Mouse (Mus musculus): ENCODE measurements around the gene Stx19. TPM values are rescaled to one million over a fixed set of nuclear protein-coding genes. Genes with fewer than 3 reads are reported as not detected.
A peak's percentile ranks its signal among the peaks of the same experiment; 100 is the strongest.

The Stx19 gene
- polyA plus RNA-seq, 1 experiment from 2014 or later = 0.31 TPM

- Histone ChIP-seq H3K4me3 (no peak overlapping the region), H3K4me2 (no peak overlapping the region), H3K36me3 (no peaks in the 10 kb centered on the region), H3K27ac (no peak overlapping the region), H3K4me1 (replicated peaks) (no peaks in the 10 kb centered on the region), H3K9ac (no peak overlapping the region), H3K9me3 (replicated peaks) (no peaks in the 10 kb centered on the region), H3K27me3 (no peaks in the 10 kb centered on the region)
- no peak for ATAC-seq (replicated peaks; ENCODE audit: insufficient number of reproducible peaks, insufficient read depth, low FRiP score, low read depth)
- 63% methylated on average over 8 of the region's 8 CpGs for WGBS
Measured at GRCm38 (mm10) chr16:62807249-62807979, 7.1 kb upstream of the Stx19 start.

- WGBS = 68% methylated on average over 4 of the region's 4 CpGs
- H3K9ac ChIP-seq = no peak overlapping the region
- no peaks in the 10 kb centered on the region for H3K9me3 ChIP-seq (replicated peaks)
- H3K27ac ChIP-seq = no peak overlapping the region
- H3K4me1 ChIP-seq (replicated peaks) = no peaks in the 10 kb centered on the region
- H3K27me3 ChIP-seq = no peaks in the 10 kb centered on the region
- H3K36me3 ChIP-seq = no peaks in the 10 kb centered on the region
- no peak for ATAC-seq (replicated peaks; ENCODE audit: insufficient number of reproducible peaks, insufficient read depth, low FRiP score, low read depth)
- no peak overlapping the region for H3K4me3 ChIP-seq
- no peak overlapping the region for H3K4me2 ChIP-seq
Measured at GRCm38 (mm10) chr16:62810855-62811254, 3.6 kb upstream of the Stx19 start.

DNA sequence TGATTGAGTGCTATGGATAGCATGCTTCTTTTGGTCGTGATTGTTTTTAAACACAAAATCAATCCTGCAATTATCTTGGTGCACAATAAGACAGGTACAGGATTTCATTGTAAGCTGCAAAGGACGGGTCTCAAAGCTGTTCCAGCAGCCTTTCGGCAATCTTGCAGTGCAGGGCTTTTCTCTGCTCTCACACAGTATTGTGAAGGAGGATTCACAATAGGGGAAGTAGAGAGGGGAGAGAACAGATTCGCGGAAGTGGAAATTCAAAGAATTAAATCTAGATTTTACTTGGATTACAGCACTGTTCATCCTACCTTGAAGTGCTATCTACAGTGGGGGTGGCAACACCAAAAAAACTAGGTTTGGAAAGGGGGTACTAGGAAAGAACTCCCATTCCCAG lies 686 bp upstream of the Stx19 start:
- H3K4me2 ChIP-seq = no peak overlapping the region
- no peaks in the 10 kb centered on the region for H3K9me3 ChIP-seq (replicated peaks)
- H3K27me3 ChIP-seq = no peaks in the 10 kb centered on the region
- H3K36me3 ChIP-seq = no peaks in the 10 kb centered on the region
- H3K4me3 ChIP-seq = no peak overlapping the region
- 80% methylated on average over 5 of the region's 5 CpGs for WGBS
- no peaks in the 10 kb centered on the region for H3K4me1 ChIP-seq (replicated peaks)
- no peak overlapping the region for H3K27ac ChIP-seq
- H3K9ac ChIP-seq = no peak overlapping the region
- ATAC-seq (replicated peaks; ENCODE audit: insufficient number of reproducible peaks, insufficient read depth, low FRiP score, low read depth) = no peak

- H3K27me3 ChIP-seq = no peaks in the 10 kb centered on the region
- no peaks in the 10 kb centered on the region for H3K4me1 ChIP-seq (replicated peaks)
- no peaks in the 10 kb centered on the region for H3K36me3 ChIP-seq
- H3K4me2 ChIP-seq = no peak overlapping the region
- WGBS = 88% methylated on average over 6 of the region's 6 CpGs
- H3K27ac ChIP-seq = no peak overlapping the region
- no peak overlapping the region for H3K9ac ChIP-seq
- H3K4me3 ChIP-seq = no peak overlapping the region
- H3K9me3 ChIP-seq (replicated peaks) = no peaks in the 10 kb centered on the region
- ATAC-seq (replicated peaks; ENCODE audit: insufficient number of reproducible peaks, insufficient read depth, low FRiP score, low read depth) = no peak
Measured at GRCm38 (mm10) chr16:62822472-62822871, 8.0 kb downstream of the Stx19 start.

- WGBS = 71% methylated on average over 12 of the region's 12 CpGs
- Histone ChIP-seq H3K4me2 (no peak overlapping the region), H3K4me3 (no peak overlapping the region), H3K4me1 (replicated peaks) (no peaks in the 10 kb centered on the region), H3K9me3 (replicated peaks) (no peaks in the 10 kb centered on the region), H3K36me3 (no peaks in the 10 kb centered on the region), H3K27me3 (no peaks in the 10 kb centered on the region), H3K27ac (no peak overlapping the region), H3K9ac (no peak overlapping the region)
- ATAC-seq (replicated peaks; ENCODE audit: insufficient number of reproducible peaks, insufficient read depth, low FRiP score, low read depth) = no peak
Measured at GRCm38 (mm10) chr16:62826156-62827001, 11.9 kb downstream of the Stx19 start.

DNA sequence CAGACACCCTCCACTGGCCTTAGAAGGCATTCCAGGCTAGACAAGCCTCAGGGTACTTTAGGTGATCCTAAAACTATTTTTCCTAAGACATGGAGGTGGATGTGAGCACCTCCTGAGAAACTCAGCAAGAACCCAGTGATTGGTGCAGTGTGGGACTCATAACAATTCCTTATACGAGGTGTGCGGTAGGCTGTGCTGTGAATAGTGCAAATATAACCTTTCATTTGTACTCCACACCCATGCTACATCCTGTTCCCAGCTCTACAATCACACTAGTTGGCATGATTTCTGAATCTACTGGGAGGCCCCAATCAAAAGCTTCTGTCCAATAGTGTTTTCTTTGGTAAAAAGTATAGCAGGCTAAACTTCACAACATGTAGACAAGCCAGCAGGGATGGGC lies 17.6 kb downstream of the Stx19 start:
- WGBS = 80% methylated on average over 2 of the region's 2 CpGs
- Histone ChIP-seq H3K27me3 (no peaks in the 10 kb centered on the region), H3K4me3 (no peak overlapping the region), H3K9ac (no peak overlapping the region), H3K4me2 (no peak overlapping the region), H3K4me1 (replicated peaks) (no peaks in the 10 kb centered on the region; the same call in 1 of the 2 replicates), H3K9me3 (replicated peaks) (no peaks in the 10 kb centered on the region), H3K27ac (no peak overlapping the region), H3K36me3 (no peaks in the 10 kb centered on the region)
- no peak for ATAC-seq (replicated peaks; ENCODE audit: insufficient number of reproducible peaks, insufficient read depth, low FRiP score, low read depth)

DNA sequence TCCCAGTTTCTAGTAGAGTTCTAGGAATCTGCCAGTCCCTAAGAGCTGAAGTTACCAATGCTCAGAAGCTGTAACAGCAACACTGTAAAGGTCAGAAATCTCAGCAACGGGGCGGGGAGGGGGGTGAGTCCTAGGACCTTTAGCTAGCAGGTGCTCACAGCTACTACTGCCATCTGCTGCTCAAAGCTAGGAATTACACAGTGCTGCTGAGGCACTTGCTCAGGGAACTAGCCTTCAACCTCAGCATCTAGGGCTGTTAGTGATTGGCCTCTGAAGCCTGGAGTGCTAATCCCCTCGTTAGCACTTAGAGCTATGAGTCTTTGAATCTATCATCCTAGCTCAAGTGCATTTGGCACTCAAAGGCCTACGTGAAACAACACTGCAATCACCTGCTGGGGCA lies 18.0 kb downstream of the Stx19 start:
- no peaks in the 10 kb centered on the region for H3K27me3 ChIP-seq
- WGBS = 14% methylated on average over 4 of the region's 4 CpGs
- H3K4me3 ChIP-seq = no peak overlapping the region
- H3K4me1 ChIP-seq (replicated peaks) = no peaks in the 10 kb centered on the region; the same call in 1 of the 2 replicates
- H3K4me2 ChIP-seq = no peak overlapping the region
- ATAC-seq (replicated peaks; ENCODE audit: insufficient number of reproducible peaks, insufficient read depth, low FRiP score, low read depth) = no peak
- H3K27ac ChIP-seq = no peak overlapping the region
- no peak overlapping the region for H3K9ac ChIP-seq
- no peaks in the 10 kb centered on the region for H3K9me3 ChIP-seq (replicated peaks)
- H3K36me3 ChIP-seq = no peaks in the 10 kb centered on the region

DNA sequence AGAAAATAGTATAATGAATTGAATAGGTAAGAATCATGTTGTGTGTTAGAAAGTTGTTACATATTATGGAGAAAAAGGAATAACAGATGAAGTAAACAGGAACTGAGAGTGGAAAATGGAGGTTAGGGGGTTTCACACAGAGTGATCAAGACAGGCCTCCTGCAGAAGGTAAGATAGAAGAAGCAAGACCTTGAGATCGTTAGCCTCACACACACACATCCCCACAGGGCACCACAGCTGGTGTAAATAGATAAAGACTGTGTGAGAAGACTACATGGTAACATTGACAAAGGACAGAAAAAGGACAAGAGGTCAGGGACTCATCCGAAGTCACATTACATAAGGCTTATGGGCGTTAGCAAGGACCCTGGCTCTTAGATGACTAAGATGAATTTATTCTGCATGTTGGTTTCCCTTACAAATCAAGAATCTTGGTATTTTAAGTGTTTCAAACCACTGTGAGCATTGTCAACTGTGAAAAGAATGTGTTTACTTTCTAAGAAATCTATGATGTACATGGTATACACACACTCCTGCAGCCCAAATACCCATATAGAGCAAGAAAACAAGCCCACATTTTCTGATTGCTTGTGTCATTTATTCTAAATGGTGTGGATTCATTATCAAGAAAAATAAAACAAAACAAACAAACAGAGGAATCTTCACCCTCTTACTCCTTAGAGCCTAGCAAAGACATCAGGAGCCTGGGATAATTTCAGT lies 19.7 kb downstream of the Stx19 start:
- Histone ChIP-seq H3K9ac (no peak overlapping the region), H3K27ac (no peak overlapping the region), H3K4me1 (replicated peaks) (no peaks in the 10 kb centered on the region; the same call in 1 of the 2 replicates), H3K27me3 (no peaks in the 10 kb centered on the region), H3K4me2 (no peak overlapping the region), H3K9me3 (replicated peaks) (no peaks in the 10 kb centered on the region), H3K4me3 (no peak overlapping the region), H3K36me3 (no peaks in the 10 kb centered on the region)
- ATAC-seq (replicated peaks; ENCODE audit: insufficient number of reproducible peaks, insufficient read depth, low FRiP score, low read depth) = no peak
- 35% methylated on average over 3 of the region's 3 CpGs for WGBS

GRCm38 (mm10) chr16:62845341-62845740 lies 30.9 kb downstream of the Stx19 start:
- H3K9me3 ChIP-seq (replicated peaks) = no peaks in the 10 kb centered on the region
- H3K27ac ChIP-seq = no peak overlapping the region
- 82% methylated on average over 6 of the region's 6 CpGs for WGBS
- H3K4me3 ChIP-seq = no peak overlapping the region
- H3K4me1 ChIP-seq (replicated peaks) = peaks cover 12% of the 10 kb centered on the region
- ATAC-seq (replicated peaks; ENCODE audit: insufficient number of reproducible peaks, insufficient read depth, low FRiP score, low read depth) = no peak
- H3K9ac ChIP-seq = no peak overlapping the region
- H3K4me2 ChIP-seq = 0 out of 2 replicates have a peak overlapping the region, but pooled peaks have one; percentile 10
- no peaks in the 10 kb centered on the region for H3K27me3 ChIP-seq
- no peaks in the 10 kb centered on the region for H3K36me3 ChIP-seq

GRCm38 (mm10) chr16:62846498-62847312 lies 32.2 kb downstream of the Stx19 start, which contains the start of gene Arl13b:
Gene Arl13b (minus strand): TSS chr16:62847040.
- ATAC-seq (replicated peaks; ENCODE audit: insufficient number of reproducible peaks, insufficient read depth, low FRiP score, low read depth) = peak; percentile 100
- Histone ChIP-seq H3K27me3 (no peaks in the 10 kb centered on the region), H3K4me3 (peak within 1 kb of the TSS; percentile 91), H3K4me2 (peak within 1 kb of the TSS; percentile 91), H3K9me3 (replicated peaks) (no peaks in the 10 kb centered on the region), H3K36me3 (no peaks in the 10 kb centered on the region), H3K9ac (peak within 1 kb of the TSS; percentile 79), H3K4me1 (replicated peaks) (peaks cover 12% of the 10 kb centered on the region), H3K27ac (peak within 1 kb of the TSS; percentile 77)
- WGBS = under 1% methylated on average over 52 of the region's 52 CpGs

Measured in heart, embryonic 15.5 days (tissue).